Mouse (Mus musculus) heart, postnatal 36 days (tissue): Measurements from ENCODE around the gene Mto1. TPM values are rescaled to one million over a fixed set of nuclear protein-coding genes. Genes with fewer than 3 reads are reported as not detected.
"Not testable (repeated sequence)": the region's sequence is repeated elsewhere in the genome, so short reads cannot be mapped to it uniquely, and the experiment has no call there.

ENCODE experiments used
- DNase-seq, 2 experiments: peaks; one replicate each; pipeline ENCODE4 v3.0.0; 2021 to 2022
- intact Hi-C: fragments of 180-260 bp; cut with DNase I; formaldehyde crosslinking; loops from one replicate; pipeline ENCODE4 v1.15.1; 2025
- total RNA-seq, 2 experiments: library from RNA; stranded (reverse); gene quantifications; 2 replicates each; pipeline ENCODE4 v1.2.3; 2021

Mto1 gene
- total RNA-seq, 2 experiments from 2014 or later: 24.3 to 25.2 TPM

DNA sequence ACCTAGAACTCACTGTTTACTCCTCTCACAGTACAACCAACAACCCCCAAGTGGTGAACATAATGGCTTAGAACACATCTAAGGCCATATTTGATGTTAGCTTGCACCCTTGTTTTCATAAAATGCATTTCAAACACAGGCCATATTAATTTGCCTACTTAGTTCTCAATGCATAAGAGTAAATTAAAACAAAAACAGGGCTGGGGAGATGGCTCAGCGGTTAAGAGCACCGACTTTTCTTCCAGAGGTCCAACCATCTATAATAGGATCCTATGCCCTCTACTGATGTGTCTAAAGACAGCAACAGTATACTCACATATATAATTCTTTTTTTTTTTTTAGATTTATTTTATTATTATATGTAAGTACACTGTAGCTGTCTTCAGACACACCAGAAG lies 27.4 kb downstream of the Mto1 start:
- DNase-seq: no peak
- intact Hi-C loops: no loop called here

- DNase-seq: no peak
- intact Hi-C loops: loop anchor here (2.0 kb wide), 3 partner anchors 27 to 77 kb away; partner anchors contain the start of genes Gm17324 and Mto1
These were observed 27.9 kb downstream of the Mto1 start for GRCm38 (mm10) chr9:78475873-78476272.

DNA sequence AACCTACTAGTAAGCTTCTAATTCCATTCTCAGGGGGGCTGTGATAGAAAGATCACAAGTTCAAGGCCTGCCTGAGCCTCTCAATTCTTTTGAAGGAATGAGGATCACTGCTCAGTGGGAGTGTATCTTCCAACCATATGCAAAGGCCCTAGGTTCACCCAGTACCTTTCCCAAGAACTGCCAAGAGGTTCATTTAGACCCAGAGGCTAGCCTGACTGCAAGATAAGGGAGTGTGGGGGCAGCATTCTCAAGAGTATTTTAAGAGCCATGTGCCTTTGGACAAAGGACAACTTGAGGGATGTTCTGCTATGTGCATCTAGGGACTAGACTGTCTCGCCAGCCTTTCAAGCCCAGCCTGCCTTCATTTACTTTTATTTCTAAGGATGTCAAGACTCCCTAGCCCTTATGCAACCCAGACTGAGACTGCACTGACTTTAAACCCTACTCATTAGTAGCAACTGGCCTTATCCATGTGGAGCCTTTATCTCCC lies 28.6 kb downstream of the Mto1 start:
- intact Hi-C loops: loop anchor here (2.0 kb wide), 3 partner anchors 28 to 76 kb away; partner anchors contain the start of genes Gm17324 and Mto1
- no peak for DNase-seq

DNA sequence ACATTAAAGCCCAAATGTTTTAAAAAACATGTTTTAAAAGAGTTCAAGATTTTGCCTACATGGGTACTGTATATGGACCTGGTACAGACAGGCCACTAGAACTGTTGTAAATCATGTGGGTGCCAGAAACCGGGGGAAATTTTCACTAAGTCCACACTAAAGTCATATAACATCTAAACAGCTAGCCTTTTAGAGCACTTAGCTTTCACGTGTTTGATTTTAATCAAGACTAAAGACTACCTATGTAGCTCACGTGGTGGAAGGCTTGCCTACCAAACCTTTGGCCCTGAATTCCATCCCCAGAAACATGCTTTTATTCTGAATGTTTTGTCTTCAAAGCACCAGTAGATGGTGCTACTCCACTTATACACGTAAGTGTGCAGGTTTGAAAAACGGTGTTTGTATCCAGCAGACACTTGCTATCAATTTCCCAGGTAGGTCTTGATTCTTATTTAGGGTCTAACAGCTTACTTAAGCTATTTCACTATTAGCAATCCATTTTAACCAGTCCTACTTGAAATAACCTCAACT lies 29.1 kb downstream of the Mto1 start:
- no peak for DNase-seq
- intact Hi-C loops: loop anchor here (2.0 kb wide), 3 partner anchors 28 to 76 kb away; partner anchors contain the start of genes Gm17324 and Mto1

- intact Hi-C loops: not testable (repeated sequence)
These were observed 30.1 kb downstream of the Mto1 start for GRCm38 (mm10) chr9:78478009-78478605.

GRCm38 (mm10) chr9:78479308-78479707 lies 31.3 kb downstream of the Mto1 start:
- DNase-seq, intact Hi-C loops: not testable (repeated sequence)

More at GRCm38 (mm10) chr9:78478009-78478605, 30.1 kb downstream of the Mto1 start:
- DNase-seq: not testable (repeated sequence)

DNA sequence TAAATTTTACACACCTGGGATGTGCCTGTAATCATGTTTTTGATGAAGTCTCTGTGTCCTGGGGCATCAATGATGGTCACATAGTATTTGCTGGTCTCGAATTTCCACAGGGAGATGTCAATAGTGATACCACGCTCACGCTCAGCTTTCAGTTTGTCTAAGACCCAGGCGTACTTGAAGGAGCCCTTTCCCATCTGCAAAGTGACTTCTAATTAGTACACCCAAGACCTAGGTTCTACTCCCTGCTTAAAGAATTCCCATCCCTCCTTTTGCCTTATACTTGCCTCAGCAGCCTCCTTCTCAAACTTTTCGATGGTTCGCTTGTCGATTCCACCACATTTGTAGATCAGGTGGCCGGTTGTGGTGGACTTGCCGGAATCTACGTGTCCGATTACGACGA lies 32.2 kb downstream of the Mto1 start:
- DNase-seq, intact Hi-C loops: not testable (repeated sequence)

GRCm38 (mm10) chr9:78480706-78481358 lies 32.8 kb downstream of the Mto1 start:
- peak; percentile 68 to 77 for DNase-seq
- intact Hi-C loops: no loop called here

- intact Hi-C loops: loop anchor here (2.0 kb wide), 1 partner anchor 39 kb away; no protein-coding TSS in a partner anchor
- DNase-seq: peak; percentile 93 to 95
These were observed 33.7 kb downstream of the Mto1 start for GRCm38 (mm10) chr9:78481423-78482331.

- DNase-seq: no peak
- intact Hi-C loops: loop anchor here (2.0 kb wide), 1 partner anchor 38 kb away; no protein-coding TSS in a partner anchor
These were observed 34.4 kb downstream of the Mto1 start for GRCm38 (mm10) chr9:78482386-78482785.

DNA sequence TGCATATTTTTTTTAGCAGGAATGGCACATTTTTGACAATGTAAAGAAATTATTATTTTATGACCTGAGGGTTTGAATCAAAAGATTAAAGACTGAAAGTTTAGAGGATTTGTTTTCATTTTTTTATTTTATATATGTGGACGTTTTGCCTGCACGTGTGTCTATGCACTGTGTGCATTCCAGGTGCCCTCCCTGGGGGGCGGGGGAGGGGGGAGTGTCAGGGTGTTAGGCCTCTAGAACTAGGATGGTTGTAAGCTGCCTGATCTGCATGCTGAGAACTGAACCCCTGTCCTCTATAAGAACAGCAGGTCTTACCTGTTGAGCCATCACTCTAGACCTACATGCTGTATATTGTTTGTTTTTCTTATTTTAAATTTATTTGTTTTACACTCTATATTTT lies 36.7 kb downstream of the Mto1 start:
- intact Hi-C loops: no loop called here
- DNase-seq: no peak

GRCm38 (mm10) chr9:78488021-78488420 lies 40.0 kb downstream of the Mto1 start:
- DNase-seq, intact Hi-C loops: not testable (repeated sequence)

DNA sequence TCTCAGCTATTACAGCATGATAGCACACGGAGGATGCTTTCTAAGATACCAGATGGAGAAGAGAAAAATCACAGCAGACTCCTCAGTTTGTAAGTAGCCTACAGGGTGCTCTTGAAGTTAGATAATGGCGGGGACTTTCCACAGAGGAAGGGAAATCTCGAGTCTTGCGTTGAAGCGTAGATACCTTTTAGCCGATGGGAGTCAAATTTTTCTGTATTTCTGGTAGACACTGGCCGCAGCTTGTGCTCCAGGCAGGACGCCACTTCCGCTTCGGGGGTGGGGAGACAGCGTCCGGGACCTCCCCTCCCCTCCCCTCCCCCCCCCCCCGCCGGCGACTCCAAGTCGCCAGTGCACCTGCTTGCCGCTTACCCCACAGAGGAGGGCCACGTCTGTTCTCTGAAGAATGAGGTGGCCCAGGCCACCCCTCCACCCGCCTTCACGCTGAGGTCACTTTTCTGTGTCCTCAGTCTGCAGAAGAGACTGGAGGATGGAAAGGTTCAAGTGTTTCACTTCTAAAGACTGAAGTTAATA lies 40.9 kb downstream of the Mto1 start, which contains the start of gene Eef1a1:
TSS of gene Eef1a1 (minus strand) at position 262 of the 531 bp plus-strand sequence.
- peak; percentile 68 to 72 for DNase-seq
- intact Hi-C loops: no loop called here

GRCm38 (mm10) chr9:78491169-78491568 lies 43.2 kb downstream of the Mto1 start:
- intact Hi-C loops: no loop called here

GRCm38 (mm10) chr9:78492254-78492653 lies 44.2 kb downstream of the Mto1 start:
- no peak for DNase-seq
- intact Hi-C loops: no loop called here

More at GRCm38 (mm10) chr9:78491169-78491568, 43.2 kb downstream of the Mto1 start:
- DNase-seq: no peak

DNA sequence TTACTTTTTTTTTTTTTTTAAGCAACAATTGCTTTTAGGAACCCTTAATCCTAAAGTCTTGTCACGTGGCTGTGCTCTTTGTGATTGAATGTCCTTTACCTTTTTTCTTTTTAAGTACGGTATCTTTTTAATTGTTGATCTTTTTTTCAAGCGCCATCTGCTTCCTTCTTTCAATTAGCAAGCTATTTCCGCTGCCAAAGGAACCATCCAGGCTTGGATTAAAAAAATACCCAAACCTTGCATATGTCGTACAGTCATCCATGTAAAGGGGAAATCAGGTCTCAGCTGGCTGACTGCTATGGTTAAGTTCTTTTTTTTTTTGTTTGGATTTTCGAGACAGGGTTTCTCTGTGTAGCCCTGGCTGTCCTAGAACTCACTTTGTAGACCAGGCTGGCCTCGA lies 45.2 kb downstream of the Mto1 start:
- intact Hi-C loops: no loop called here
- no peak for DNase-seq

DNA sequence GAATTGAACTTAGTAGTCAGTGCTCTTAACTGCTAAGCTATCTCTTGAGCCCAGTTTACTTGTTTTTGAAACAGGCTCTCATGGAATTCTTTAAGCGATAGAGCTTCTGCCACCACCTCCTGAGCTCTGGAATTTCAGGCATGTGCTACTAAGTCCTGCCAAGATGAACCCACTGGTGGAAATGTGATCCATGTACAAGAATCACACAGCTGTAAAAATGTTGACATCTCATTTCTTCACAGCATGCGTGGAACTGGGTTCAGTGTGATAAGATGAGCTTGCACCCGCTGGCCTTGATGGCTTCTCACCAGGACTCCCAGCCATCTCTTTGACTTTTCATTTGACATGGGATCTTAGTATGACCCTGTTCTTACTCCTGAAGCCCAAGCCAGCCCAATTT lies 52.4 kb downstream of the Mto1 start:
- DNase-seq: no peak
- intact Hi-C loops: no loop called here

DNA sequence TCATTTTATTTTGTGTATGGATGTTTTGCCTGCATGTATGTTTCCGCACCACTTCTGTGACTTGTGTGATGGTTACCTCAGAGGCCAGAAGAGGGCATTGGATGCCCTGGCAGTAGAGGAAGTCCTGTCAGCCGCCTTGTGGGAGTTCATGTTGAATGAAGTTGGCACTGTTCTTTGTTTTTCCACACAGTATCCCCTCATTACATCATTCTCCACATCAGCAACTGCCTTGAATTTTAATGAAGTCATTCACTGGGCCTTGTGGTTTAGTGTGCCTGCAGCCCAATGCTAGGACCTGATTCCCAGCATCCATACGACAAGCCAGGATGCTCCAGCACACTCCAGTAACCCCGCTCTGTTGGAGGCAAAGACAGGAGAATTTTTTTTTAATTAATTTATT lies 53.3 kb downstream of the Mto1 start:
- intact Hi-C loops: no loop called here

DNA sequence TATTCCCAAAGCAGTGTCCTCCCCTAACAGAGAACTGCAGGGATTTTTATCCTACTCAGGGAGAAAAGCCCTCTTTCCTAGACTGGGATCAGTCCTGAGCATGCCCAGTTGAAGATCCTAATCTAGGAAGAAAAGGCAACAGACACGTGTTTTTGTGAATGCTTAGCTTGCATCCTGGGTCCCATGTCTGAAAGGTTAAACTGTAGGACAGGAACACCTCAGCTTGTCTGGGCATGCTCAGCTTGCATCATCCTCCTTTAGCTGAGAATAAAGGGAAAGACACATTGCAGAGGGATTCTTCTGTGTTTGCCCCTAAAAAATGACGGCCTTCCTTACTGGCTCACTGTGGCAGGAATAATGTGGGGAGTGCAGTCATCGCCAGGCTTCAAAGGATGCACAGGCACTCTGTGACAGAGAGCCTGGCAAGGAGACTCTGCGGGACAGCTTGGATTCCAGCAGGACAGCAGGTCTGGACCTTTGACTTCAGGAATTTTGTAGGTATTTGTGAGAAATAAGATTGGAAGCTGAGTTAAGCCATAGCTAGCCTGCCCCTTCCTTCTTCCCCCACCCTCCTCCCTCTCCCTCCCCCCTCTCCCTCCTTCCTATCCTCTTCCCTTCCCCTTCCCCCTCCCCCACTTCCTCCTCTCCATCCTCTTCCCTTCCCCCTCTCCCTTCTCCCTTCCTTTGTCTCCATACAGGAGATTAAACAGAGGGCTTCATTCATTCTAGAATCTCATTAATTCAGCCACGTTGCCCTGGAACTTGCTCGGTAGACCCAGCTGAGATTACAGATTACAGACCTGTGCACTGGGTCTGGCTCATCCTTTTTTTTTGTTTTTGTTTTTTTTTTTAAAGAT lies 55.4 kb downstream of the Mto1 start:
- intact Hi-C loops: no loop called here
- DNase-seq: no peak

More for the DNA sequence above, 53.3 kb downstream of the Mto1 start:
- no peak for DNase-seq
